Mouse (Mus musculus) B cell, adult (primary cell): ENCODE measurements around the gene Olfr550. TPM values are rescaled to one million over a fixed set of nuclear protein-coding genes. Genes with fewer than 3 reads are reported as not detected.

Experiments
- total RNA-seq: library from RNA; stranded (reverse); gene quantifications from 4 replicates; pipeline ENCODE4 v1.2.4, GENCODE M21; 2023; ENCODE audit not compliant: inconsistent age

Gene Olfr550
- total RNA-seq: not detected in 4 replicates

GRCm38 (mm10) chr7:102571142-102571541, at the start of gene Olfr550:
Gene Olfr550, plus strand, starts transcription at chr7:102571442.

GRCm38 (mm10) chr7:102534449-102534848, 36.8 kb upstream of the Olfr550 start, which contains the start of gene Olfr547:
Gene Olfr547, plus strand, starts transcription at chr7:102534749.

GRCm38 (mm10) chr7:102540596-102540995, 30.6 kb upstream of the Olfr550 start, which contains the start of gene Olfr548-ps1:
Gene Olfr548-ps1, plus strand, starts transcription at chr7:102540896.

GRCm38 (mm10) chr7:102549570-102549969, 21.7 kb upstream of the Olfr550 start, which contains the start of gene Olfr549:
Gene Olfr549, plus strand, starts transcription at chr7:102549870.

GRCm38 (mm10) chr7:102564999-102565997, 5.9 kb upstream of the Olfr550 start, which contains the start of gene Trim21:
Gene Trim21, minus strand, starts transcription at chr7:102565486.

GRCm38 (mm10) chr7:102591786-102592185, 20.5 kb downstream of the Olfr550 start, which contains the start of gene Olfr551:
Gene Olfr551, minus strand, starts transcription at chr7:102591886.

GRCm38 (mm10) chr7:102597378-102598031, 26.3 kb downstream of the Olfr550 start, which contains the start of gene Olfr552:
Gene Olfr552, plus strand, starts transcription at chr7:102597770.

DNA sequence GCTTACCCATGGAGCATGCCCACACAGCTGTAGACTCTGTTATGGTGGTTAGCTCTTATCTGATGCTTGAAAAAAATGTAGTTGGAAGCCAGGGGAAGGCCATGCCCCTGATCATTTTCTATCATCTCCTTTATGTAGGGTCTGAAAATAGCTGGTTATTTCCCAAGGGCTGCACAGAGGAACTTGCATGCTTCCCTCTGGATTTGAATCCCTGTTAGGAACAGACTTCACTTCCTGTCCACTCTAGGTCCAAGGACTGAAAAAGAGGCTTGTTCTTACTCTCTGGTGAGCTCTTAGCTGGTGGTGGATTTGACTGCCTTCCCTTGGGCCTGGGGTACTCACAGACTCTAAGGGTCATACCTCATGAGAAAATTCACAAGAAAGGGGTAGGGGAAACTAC, 46.9 kb downstream of the Olfr550 start, which contains the start of gene Olfr553:
Gene Olfr553 (minus strand): TSS at position 101 of the 400 bp plus-strand sequence.

Other genes starting within 250 kb of the Olfr550 start
- 36.5 to 47.4 TPM (median 43.8 TPM) in 4 replicates for gene Rrm1, start 129.7 kb upstream of the Olfr550 start, total RNA-seq
- gene Olfr543, start 89.8 kb upstream of the Olfr550 start, total RNA-seq: not detected in 4 replicates
- gene Olfr544, start 83.1 kb upstream of the Olfr550 start, total RNA-seq: not detected in 4 replicates
- not detected in 4 replicates for gene Olfr545, start 71.9 kb upstream of the Olfr550 start, total RNA-seq
- not detected in 4 replicates for gene Olfr547, start 36.7 kb upstream of the Olfr550 start, total RNA-seq
- gene Olfr548-ps1, start 30.5 kb upstream of the Olfr550 start, total RNA-seq: not detected in 4 replicates
- not detected in 4 replicates for gene Olfr549, start 21.6 kb upstream of the Olfr550 start, total RNA-seq
- 33.8 to 44.8 TPM (median 38.9 TPM) in 4 replicates for gene Trim21, start 6.0 kb upstream of the Olfr550 start, total RNA-seq
- gene Olfr551, start 20.4 kb downstream of the Olfr550 start, total RNA-seq: not detected in 4 replicates
- gene Olfr552, start 26.3 kb downstream of the Olfr550 start, total RNA-seq: 0.16 to 0.18 TPM in 2 of 4 replicates, not detected in the others
- not detected in 4 replicates for gene Olfr553, start 46.8 kb downstream of the Olfr550 start, total RNA-seq
- gene Olfr554, start 67.0 kb downstream of the Olfr550 start, total RNA-seq: not detected in 4 replicates
- gene Olfr555, start 87.4 kb downstream of the Olfr550 start, total RNA-seq: not detected in 4 replicates
- gene Olfr556, start 93.5 kb downstream of the Olfr550 start, total RNA-seq: not detected in 4 replicates
- gene Trim68, start 115.9 kb downstream of the Olfr550 start, total RNA-seq: 17.1 to 19.9 TPM (median 18.1 TPM) in 4 replicates
- not detected in 4 replicates for gene Olfr557, start 124.5 kb downstream of the Olfr550 start, total RNA-seq
- not detected in 4 replicates for gene Olfr558, start 130.8 kb downstream of the Olfr550 start, total RNA-seq
- gene Olfr33, start 147.6 kb downstream of the Olfr550 start, total RNA-seq: not detected in 4 replicates
- gene Olfr559, start 156.0 kb downstream of the Olfr550 start, total RNA-seq: not detected in 4 replicates
- gene Olfr560, start 187.9 kb downstream of the Olfr550 start, total RNA-seq: not detected in 4 replicates
- not detected in 4 replicates for gene Olfr78, start 188.0 kb downstream of the Olfr550 start, total RNA-seq
- not detected in 4 replicates for gene Olfr561, start 199.8 kb downstream of the Olfr550 start, total RNA-seq
- gene Olfr564, start 232.0 kb downstream of the Olfr550 start, total RNA-seq: not detected in 4 replicates